Mouse (Mus musculus): ENCODE data around the gene Ets1.

- no peak for TF ChIP-seq CTCF (IDR thresholded peaks at IDR 0.05; ENCODE audit: low read depth, low read length)
- no peak for TF ChIP-seq EP300 (IDR thresholded peaks at IDR 0.05; ENCODE audit: insufficient read depth, low read depth, low read length)
- TF ChIP-seq POLR2A (IDR thresholded peaks at IDR 0.05; ENCODE audit: insufficient read depth, low read length): no peak
These were observed 25.8 kb upstream of the Ets1 start for GRCm38 (mm10) chr9:32610218-32610617.

Measured in ES-Bruce4 (cell line).